Mouse (Mus musculus) brain, embryonic 14.5 days (tissue): Measurements from ENCODE around the gene Gm21677. TPM values are rescaled to one million over a fixed set of nuclear protein-coding genes. Genes with fewer than 3 reads are reported as not detected.
"Not testable (repeated sequence)": the region's sequence is repeated elsewhere in the genome, so short reads cannot be mapped to it uniquely, and the experiment has no call there.

Experiments
- DNase-seq: peaks from one replicate; pipeline ENCODE4 v3.0.0-alpha.2; 2011; ENCODE audit warnings: low read depth
- polyA plus RNA-seq: library from polyadenylated mRNA; depleted of rRNA; stranded (reverse); fragments of >200 nt; gene quantifications from 2 replicates; pipeline ENCODE4 v1.2.3, GENCODE M21; 2012; rRNA removed

The Gm21677 gene
- not detected in 2 replicates for polyA plus RNA-seq

GRCm38 (mm10) chrY:3306349-3306748 is at the start of gene Gm21677:
Gm21677 (minus strand) TSS chrY:3306449.
- DNase-seq = not testable (repeated sequence)

GRCm38 (mm10) chrY:3345229-3345628 is 39.0 kb upstream of the Gm21677 start, which contains the start of gene Gm21693:
Gm21693 (minus strand) TSS chrY:3345329.
- DNase-seq = not testable (repeated sequence)

GRCm38 (mm10) chrY:3340661-3341060 is 34.4 kb upstream of the Gm21677 start:
- DNase-seq = not testable (repeated sequence)

Other genes starting within 250 kb of the Gm21677 start
- gene Gm21693, start 38.9 kb upstream of the Gm21677 start, polyA plus RNA-seq = not detected in 2 replicates
- gene Gm21704, start 103.7 kb upstream of the Gm21677 start, polyA plus RNA-seq = not detected in 2 replicates
- gene Gm21708, start 103.7 kb upstream of the Gm21677 start, polyA plus RNA-seq = not detected in 2 replicates